Mouse (Mus musculus) ES-E14 (cell line): Measurements from ENCODE around the gene Prdm5. TPM values are rescaled to one million over a fixed set of nuclear protein-coding genes. Genes with fewer than 3 reads are reported as not detected.

Experiments
- DNase-seq: peaks from one replicate; pipeline ENCODE4 v3.0.0-alpha.2; 2013; ENCODE audit warnings: low read depth, low spot score
- H3K27ac ChIP-seq: 2 replicates; pipeline ENCODE4 v1.5.1; 2012; ENCODE audit warnings: low read depth, mild to moderate bottlenecking, low read length, moderate library complexity, mixed read lengths; ENCODE audit not compliant: poor library complexity, insufficient read depth, severe bottlenecking
- H3K36me3 ChIP-seq: 2 replicates; pipeline ENCODE4 v1.6.1; 2012; ENCODE audit warnings: mild to moderate bottlenecking, low read length, moderate library complexity, mixed read lengths; ENCODE audit not compliant: control insufficient read depth, poor library complexity, insufficient read depth, severe bottlenecking
- H3K4me1 ChIP-seq, 2 experiments: fragments of 150-350 bp in 1 of 2; sonication (generic) in 1 of 2; 2 replicates each; pipeline ENCODE4 v1.6.1; 2012; ENCODE audit warnings: low read length in 2 of 2, mild to moderate bottlenecking in 1 of 2, mixed read lengths in 1 of 2; ENCODE audit not compliant: control insufficient read depth in 2 of 2, insufficient read depth in 2 of 2, poor library complexity in 1 of 2
- H3K4me3 ChIP-seq, 2 experiments: fragments of 150-350 bp in 1 of 2; sonication (generic) in 1 of 2; 2 replicates each; pipeline ENCODE4 v1.5.1; 2012; ENCODE audit warnings: low read length in 2 of 2, low read depth in 1 of 2, mild to moderate bottlenecking in 1 of 2, mixed read lengths in 1 of 2; ENCODE audit not compliant: insufficient read depth in 1 of 2, poor library complexity in 1 of 2, severe bottlenecking in 1 of 2
- H3K9ac ChIP-seq: 2 replicates; pipeline ENCODE4 v1.6.1; 2012; ENCODE audit warnings: low read depth, mild to moderate bottlenecking, low read length, mixed read lengths; ENCODE audit not compliant: poor library complexity, insufficient read depth, severe bottlenecking
- H3K9me3 ChIP-seq: fragments of 150-350 bp; sonication (generic); 2 replicates; pipeline ENCODE4 v1.6.1; 2012; ENCODE audit warnings: low read depth, mild to moderate bottlenecking, low read length; ENCODE audit not compliant: control insufficient read depth, insufficient read depth
- CHD2 ChIP-seq: IDR thresholded peaks from 2 replicates; pipeline ENCODE4 v1.6.1; 2014; ENCODE audit warnings: mild to moderate bottlenecking, low read depth, low read length, inconsistent platforms
- HCFC1 ChIP-seq: IDR thresholded peaks from 2 replicates; pipeline ENCODE4 v1.6.1; 2012; ENCODE audit warnings: low read length, inconsistent platforms, borderline replicate concordance; ENCODE audit not compliant: insufficient read depth
- MAFK ChIP-seq: IDR thresholded peaks from 2 replicates; pipeline ENCODE4 v1.6.1; 2014; ENCODE audit warnings: mild to moderate bottlenecking, low read depth, low read length, inconsistent platforms; ENCODE audit not compliant: insufficient read depth
- ZC3H11A ChIP-seq: IDR thresholded peaks from 2 replicates; pipeline ENCODE4 v1.6.1; 2012; ENCODE audit warnings: low read depth, mild to moderate bottlenecking, inconsistent platforms, low read length, borderline replicate concordance
- ZNF384 ChIP-seq: IDR thresholded peaks from 2 replicates; pipeline ENCODE4 v1.6.1; 2012; ENCODE audit warnings: low read depth, low read length, inconsistent platforms
- in situ Hi-C, 2 experiments: fragments of 600-800 bp; cut with MboI; formaldehyde crosslinking; loops; one replicate each; pipeline ENCODE4 v1.15.1; 2025; ENCODE audit warnings: low sequenced_read_pairs in 2 of 2, inconsistent platforms in 1 of 2; ENCODE audit not compliant: unreplicated experiment in 2 of 2
- total RNA-seq: library from RNA; depleted of rRNA; stranded (reverse); fragments of 300-350 nt; gene quantifications from 2 replicates; pipeline ENCODE4 v1.2.3, GENCODE M21; 2012

The Prdm5 gene
- total RNA-seq, 1 experiment: 26.1 TPM

DNA sequence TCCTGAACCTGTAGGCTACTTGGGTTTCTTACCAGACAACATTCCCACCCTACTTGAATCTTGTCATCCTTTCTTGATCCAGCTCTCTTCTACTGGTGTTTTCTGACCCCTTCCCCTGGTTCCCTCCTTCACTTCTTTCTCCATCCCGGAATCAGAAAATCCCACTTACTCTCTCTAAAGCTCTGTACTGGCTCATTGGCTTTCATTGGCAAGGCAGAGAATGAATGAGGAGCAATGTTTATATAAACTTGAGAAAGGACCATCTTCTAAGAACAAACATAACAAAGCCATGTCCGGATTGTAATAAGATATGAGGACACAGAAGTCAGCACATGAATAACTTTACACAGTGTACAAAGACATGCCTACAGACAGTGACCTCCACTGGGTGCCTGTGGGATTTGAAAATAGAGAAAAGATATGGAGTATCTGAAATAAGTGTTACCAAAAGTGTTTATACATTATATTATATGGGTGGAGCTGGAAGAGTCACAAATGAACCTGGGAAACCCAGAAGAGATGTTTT lies 127.9 kb downstream of the Prdm5 start:
- H3K27ac ChIP-seq: no peak overlapping the region
- no peak overlapping the region for H3K9ac ChIP-seq
- peaks cover 4% of the 10 kb centered on the region; the same call in 1 of the 2 replicates for H3K36me3 ChIP-seq
- H3K4me1 ChIP-seq: no peaks in the 10 kb centered on the region
- TF ChIP-seq HCFC1: no peak
- no peak for TF ChIP-seq MAFK
- TF ChIP-seq ZNF384: no peak
- TF ChIP-seq ZC3H11A: no peak
- TF ChIP-seq CHD2: no peak
- no peak overlapping the region for H3K4me3 ChIP-seq
- no peaks in the 10 kb centered on the region for H3K9me3 ChIP-seq
- in situ Hi-C loops: no loop called here
- DNase-seq: no peak

DNA sequence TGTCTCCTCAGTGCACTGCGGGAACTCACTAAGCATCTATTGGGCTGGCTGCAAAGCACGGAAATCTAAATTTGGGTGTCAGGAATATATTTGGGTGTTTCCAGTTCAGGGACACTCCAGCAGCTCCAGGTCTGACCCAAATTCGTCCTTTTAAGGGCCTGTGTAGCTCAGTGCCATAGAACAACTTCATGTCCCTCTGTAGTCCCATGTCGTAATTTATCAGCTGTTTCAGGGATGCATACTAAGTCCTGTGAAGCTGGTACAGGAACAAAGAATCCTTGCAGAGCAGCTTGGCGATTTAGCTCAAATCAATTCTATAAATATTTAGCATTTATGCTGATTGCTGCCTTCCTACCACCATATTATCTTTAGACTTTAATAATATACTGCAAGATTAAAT lies 136.6 kb downstream of the Prdm5 start:
- Histone ChIP-seq H3K9ac (no peak overlapping the region), H3K4me1 (no peaks in the 10 kb centered on the region), H3K27ac (no peak overlapping the region), H3K36me3 (peaks cover 2% of the 10 kb centered on the region; the same call in 1 of the 2 replicates), H3K9me3 (no peaks in the 10 kb centered on the region), H3K4me3 (no peak overlapping the region)
- TF ChIP-seq HCFC1 (no peak), CHD2 (no peak), MAFK (no peak), ZNF384 (no peak), ZC3H11A (no peak)
- no peak for DNase-seq
- in situ Hi-C loops: no loop called here

DNA sequence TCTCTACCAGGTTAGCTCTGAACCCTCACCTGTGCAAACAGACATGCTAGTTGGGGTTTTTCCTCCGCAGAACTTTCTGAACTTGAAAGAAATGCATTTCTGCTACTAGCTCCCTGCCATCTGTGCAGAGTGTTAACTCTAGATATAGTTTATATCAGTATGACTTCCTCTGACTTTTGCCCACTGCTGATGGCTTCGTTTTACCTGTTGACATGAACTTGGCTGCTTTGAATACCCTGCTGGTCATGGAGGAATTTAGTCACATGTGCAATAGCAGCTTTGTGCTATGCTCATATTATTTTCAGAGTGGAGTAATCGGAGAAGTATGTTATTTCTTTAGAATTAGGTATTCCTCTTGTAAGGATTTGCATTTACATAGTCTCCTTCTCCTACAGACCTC lies 142.9 kb downstream of the Prdm5 start:
- in situ Hi-C loops: no loop called here
- peaks cover 4% of the 10 kb centered on the region for H3K36me3 ChIP-seq
- no peaks in the 10 kb centered on the region for H3K9me3 ChIP-seq
- H3K9ac ChIP-seq: no peak overlapping the region
- TF ChIP-seq MAFK (no peak), ZNF384 (no peak), HCFC1 (no peak), CHD2 (no peak), ZC3H11A (no peak)
- no peak overlapping the region for H3K27ac ChIP-seq
- H3K4me1 ChIP-seq: no peaks in the 10 kb centered on the region
- no peak for DNase-seq
- no peak overlapping the region for H3K4me3 ChIP-seq

DNA sequence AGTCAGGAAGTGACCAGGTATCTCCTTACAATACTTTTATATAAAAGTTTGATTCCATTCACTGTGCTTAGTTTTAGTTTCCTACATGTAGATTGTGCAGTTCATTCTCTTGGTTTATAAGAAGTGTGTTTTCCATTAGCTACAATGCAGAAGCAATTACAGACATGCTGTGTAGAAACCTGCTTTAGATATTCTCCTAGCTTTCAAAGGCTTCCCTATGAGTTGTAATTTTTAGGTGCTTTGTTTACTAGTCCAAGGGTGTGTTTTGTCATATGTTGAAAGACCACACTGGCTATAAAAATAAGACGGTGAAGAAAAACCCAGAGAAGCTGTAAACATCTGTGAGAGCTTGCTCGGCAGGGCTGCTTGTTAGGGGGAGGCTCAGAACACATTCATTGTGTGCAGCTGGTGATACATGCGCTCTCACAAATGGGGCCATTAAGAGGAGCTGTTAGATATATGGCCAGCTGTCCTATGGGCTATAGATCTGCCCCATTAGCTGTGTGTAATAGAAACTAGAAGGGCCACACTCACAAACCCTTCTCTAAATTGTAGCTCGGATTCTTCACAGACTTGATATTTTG lies 144.8 kb downstream of the Prdm5 start:
- Histone ChIP-seq H3K9me3 (no peaks in the 10 kb centered on the region), H3K4me1 (no peaks in the 10 kb centered on the region), H3K9ac (no peak overlapping the region), H3K27ac (no peak overlapping the region), H3K36me3 (peaks cover 6% of the 10 kb centered on the region), H3K4me3 (no peak overlapping the region)
- in situ Hi-C loops: no loop called here
- TF ChIP-seq MAFK: no peak
- no peak for TF ChIP-seq ZC3H11A
- no peak for TF ChIP-seq CHD2
- no peak for TF ChIP-seq ZNF384
- no peak for TF ChIP-seq HCFC1
- DNase-seq: no peak
